Mouse (Mus musculus): Measurements from ENCODE around the gene Htatsf1. TPM values are rescaled to one million over a fixed set of nuclear protein-coding genes. Genes with fewer than 3 reads are reported as not detected.

The Htatsf1 gene
- 46.3 and 47.8 TPM in 2 replicates for polyA plus RNA-seq (2015; fragmentation: Nextera tagmentation; extraction: Ambion mirVana)

DNA sequence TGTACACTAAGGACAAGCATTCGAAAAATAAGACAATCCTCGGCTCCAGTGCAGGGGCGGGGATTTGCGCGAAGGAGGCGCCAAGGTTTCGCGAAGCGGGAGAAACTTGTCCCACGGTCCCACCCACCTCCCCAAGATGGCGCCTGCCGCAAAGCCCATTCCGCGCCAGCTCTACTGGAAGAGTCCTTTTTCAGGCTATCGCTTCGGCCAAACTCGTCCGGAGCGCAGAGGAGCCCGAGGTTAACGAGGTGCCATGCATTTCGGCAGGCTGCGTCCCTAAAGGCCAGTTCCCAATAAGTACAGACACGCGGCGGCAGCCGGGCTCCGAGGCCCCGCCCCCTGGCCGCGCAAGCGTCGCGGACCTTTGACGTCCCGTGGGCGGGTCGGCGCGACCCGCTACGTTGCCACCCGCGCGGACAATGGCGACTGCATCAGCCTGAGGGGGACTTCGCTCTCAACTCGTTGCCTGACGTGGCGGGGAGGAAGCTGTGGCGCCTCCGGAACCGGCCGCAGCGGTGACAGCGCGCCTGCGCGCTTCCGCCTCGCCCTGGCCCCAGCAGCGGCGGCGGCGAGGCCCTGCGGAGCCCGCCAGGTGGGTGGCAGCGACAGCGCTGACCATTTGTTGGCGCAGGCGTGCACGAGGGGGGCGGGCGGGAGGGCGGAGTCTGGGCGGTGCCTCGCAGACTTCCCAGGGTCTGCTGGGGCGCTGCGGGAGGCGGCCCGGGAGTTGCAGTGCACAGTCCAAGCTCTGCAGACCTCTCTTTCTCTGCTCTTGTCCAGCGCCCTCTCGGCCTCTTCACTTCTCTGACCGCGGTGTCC is at the start of gene Htatsf1:
Gene Htatsf1 (plus strand): TSS at position 410 of the 819 bp plus-strand sequence.
- Histone ChIP-seq H3K4me1 (ENCODE audit: insufficient read depth, low read depth, low read length) (no peaks in the 10 kb centered on the region), H3K4me3 (ENCODE audit: low read depth, low read length) (peak within 1 kb of the TSS; percentile 51), H3K36me3 (ENCODE audit: insufficient read depth, low read length) (no peaks in the 10 kb centered on the region), H3K27me3 (replicated peaks; ENCODE audit: insufficient read depth, low read length) (no peaks in the 10 kb centered on the region), H3K4me2 (replicated peaks; ENCODE audit: low read depth, low read length) (peak within 1 kb of the TSS; percentile 62), H3K9me3 (ENCODE audit: low read length) (no peaks in the 10 kb centered on the region), H3K9ac (replicated peaks; ENCODE audit: low read depth) (peak within 1 kb of the TSS; percentile 32; the same call in 1 of the 2 replicates), H3K27ac (ENCODE audit: low read length) (peak within 1 kb of the TSS; percentile 90)
- TF ChIP-seq CTCF (IDR thresholded peaks at IDR 0.05) = no peak
- no peak for TF ChIP-seq EP300 (IDR thresholded peaks at IDR 0.05)
- 13% methylated on average over 49 of the region's 85 CpGs for WGBS
- DNase-seq (ENCODE audit: low spot score) (peak; percentile 82), ATAC-seq (peak; percentile 95)

DNA sequence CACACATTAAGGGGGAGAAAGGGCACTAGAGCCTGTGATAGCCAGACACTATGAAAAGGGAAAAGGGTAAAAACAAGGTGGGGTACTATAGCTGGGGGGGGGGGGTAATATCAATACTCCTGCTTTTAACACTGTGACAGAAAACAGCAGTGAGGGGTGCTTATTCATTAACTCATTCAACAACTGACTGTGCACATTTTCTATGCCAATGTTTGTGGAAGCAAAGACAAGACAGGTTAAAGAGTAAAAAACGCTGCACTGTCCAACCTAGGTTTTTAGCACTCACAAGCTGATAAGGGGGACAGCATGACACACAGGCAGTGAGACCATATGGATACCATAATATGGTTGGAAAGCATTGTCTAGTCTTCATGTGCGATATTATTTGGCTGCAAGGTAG is 40.5 kb upstream of the Htatsf1 start:
- Histone ChIP-seq H3K27ac (ENCODE audit: low read length) (no peak overlapping the region), H3K4me2 (replicated peaks; ENCODE audit: low read depth, low read length) (no peak overlapping the region), H3K36me3 (ENCODE audit: insufficient read depth, low read length) (no peaks in the 10 kb centered on the region), H3K27me3 (replicated peaks; ENCODE audit: insufficient read depth, low read length) (no peaks in the 10 kb centered on the region), H3K9me3 (ENCODE audit: low read length) (no peaks in the 10 kb centered on the region), H3K4me3 (ENCODE audit: low read depth, low read length) (no peak overlapping the region), H3K9ac (replicated peaks; ENCODE audit: low read depth) (no peak overlapping the region), H3K4me1 (ENCODE audit: insufficient read depth, low read depth, low read length) (no peaks in the 10 kb centered on the region)
- WGBS = 69% methylated on average over 2 of the region's 2 CpGs
- ATAC-seq = no peak
- TF ChIP-seq CTCF (IDR thresholded peaks at IDR 0.05) = no peak
- DNase-seq (ENCODE audit: low spot score) = no peak

DNA sequence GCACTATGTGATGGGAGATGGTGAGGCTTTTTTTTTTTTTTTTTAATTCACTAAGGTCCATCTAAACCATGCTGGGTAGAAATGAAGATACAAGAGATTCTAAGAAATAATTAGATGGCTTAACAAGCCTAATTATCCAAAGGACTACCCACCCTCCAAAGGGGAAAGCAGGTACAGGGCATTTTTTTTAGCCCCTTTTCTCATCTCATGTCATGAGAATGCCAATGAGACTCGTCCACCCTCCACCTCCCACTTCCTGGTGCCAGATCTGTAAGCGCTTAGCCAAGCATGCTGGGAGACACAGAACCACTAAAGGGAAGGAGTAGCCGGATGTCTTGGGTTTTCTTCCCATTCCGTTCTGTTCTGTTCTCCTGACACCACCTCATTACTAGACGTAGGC is 10.6 kb upstream of the Htatsf1 start, which contains the start of gene Brs3:
Gene Brs3 (plus strand): TSS at position 301 of the 400 bp plus-strand sequence.
- H3K4me1 ChIP-seq (ENCODE audit: insufficient read depth, low read depth, low read length) = no peaks in the 10 kb centered on the region
- TF ChIP-seq CTCF (IDR thresholded peaks at IDR 0.05) (no peak), EP300 (IDR thresholded peaks at IDR 0.05) (no peak)
- ATAC-seq (no peak), DNase-seq (ENCODE audit: low spot score) (no peak)
- H3K27me3 ChIP-seq (replicated peaks; ENCODE audit: insufficient read depth, low read length) = no peaks in the 10 kb centered on the region
- H3K4me2 ChIP-seq (replicated peaks; ENCODE audit: low read depth, low read length) = no peak within 1 kb of the TSS
- no peak within 1 kb of the TSS for H3K27ac ChIP-seq (ENCODE audit: low read length)
- H3K9me3 ChIP-seq (ENCODE audit: low read length) = no peaks in the 10 kb centered on the region
- H3K4me3 ChIP-seq (ENCODE audit: low read depth, low read length) = no peak within 1 kb of the TSS
- no peaks in the 10 kb centered on the region for H3K36me3 ChIP-seq (ENCODE audit: insufficient read depth, low read length)
- no peak within 1 kb of the TSS for H3K9ac ChIP-seq (replicated peaks; ENCODE audit: low read depth)
- WGBS = 72% methylated on average over 5 of the region's 5 CpGs

DNA sequence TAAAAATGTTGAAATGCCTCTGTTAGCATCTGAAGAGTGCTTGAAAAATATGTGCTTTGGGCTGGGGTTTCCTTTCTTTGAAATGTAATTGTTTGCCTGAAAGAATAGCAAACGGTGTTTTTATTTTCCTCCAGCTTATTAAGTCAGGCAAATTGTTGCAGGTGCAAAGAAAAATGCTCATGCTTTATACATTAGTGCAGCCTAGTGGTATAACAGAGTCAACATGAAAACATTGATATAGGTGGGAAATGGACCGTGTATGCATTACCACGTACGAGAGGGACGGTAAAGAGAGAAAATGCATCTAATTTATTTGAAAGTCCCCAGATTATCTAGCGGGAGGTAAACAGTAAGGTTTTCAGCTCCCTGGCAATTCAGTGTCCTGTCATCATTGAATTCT is 9.5 kb upstream of the Htatsf1 start:
- Histone ChIP-seq H3K36me3 (ENCODE audit: insufficient read depth, low read length) (no peaks in the 10 kb centered on the region), H3K4me3 (ENCODE audit: low read depth, low read length) (no peak overlapping the region), H3K9me3 (ENCODE audit: low read length) (no peaks in the 10 kb centered on the region), H3K4me2 (replicated peaks; ENCODE audit: low read depth, low read length) (no peak overlapping the region), H3K27ac (ENCODE audit: low read length) (no peak overlapping the region), H3K27me3 (replicated peaks; ENCODE audit: insufficient read depth, low read length) (no peaks in the 10 kb centered on the region), H3K9ac (replicated peaks; ENCODE audit: low read depth) (no peak overlapping the region), H3K4me1 (ENCODE audit: insufficient read depth, low read depth, low read length) (no peaks in the 10 kb centered on the region)
- 75% methylated on average over 6 of the region's 6 CpGs for WGBS
- no peak for TF ChIP-seq CTCF (IDR thresholded peaks at IDR 0.05)
- TF ChIP-seq EP300 (IDR thresholded peaks at IDR 0.05) = no peak
- no peak for DNase-seq (ENCODE audit: low spot score)
- ATAC-seq = no peak

DNA sequence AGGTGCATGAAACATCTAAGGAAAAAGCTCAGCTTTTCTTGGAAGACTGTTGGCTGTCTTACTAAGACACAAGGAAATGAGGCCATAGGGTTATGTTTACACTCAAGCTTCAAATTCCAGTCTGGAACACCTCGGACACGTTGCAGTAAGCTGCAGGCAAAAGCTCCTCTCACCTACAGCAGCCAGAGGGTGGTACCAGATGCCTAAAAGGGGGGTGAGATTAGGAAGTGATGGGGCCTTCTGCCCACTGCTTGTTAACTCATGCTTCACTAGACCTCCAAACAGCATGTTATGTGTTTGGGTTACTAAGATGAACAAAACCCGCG is 572 bp upstream of the Htatsf1 start:
- TF ChIP-seq CTCF (IDR thresholded peaks at IDR 0.05) (no peak; the same call in 1 of the 2 replicates), EP300 (IDR thresholded peaks at IDR 0.05) (no peak)
- H3K4me1 ChIP-seq (ENCODE audit: insufficient read depth, low read depth, low read length) = no peaks in the 10 kb centered on the region
- no peak overlapping the region for H3K9ac ChIP-seq (replicated peaks; ENCODE audit: low read depth)
- H3K4me2 ChIP-seq (replicated peaks; ENCODE audit: low read depth, low read length) = peak overlapping the region; percentile 46
- DNase-seq (ENCODE audit: low spot score) (no peak), ATAC-seq (peak; percentile 28)
- H3K36me3 ChIP-seq (ENCODE audit: insufficient read depth, low read length) = no peaks in the 10 kb centered on the region
- H3K9me3 ChIP-seq (ENCODE audit: low read length) = no peaks in the 10 kb centered on the region
- 20% methylated on average over 4 of the region's 4 CpGs for WGBS
- H3K27ac ChIP-seq (ENCODE audit: low read length) = peak overlapping the region; percentile 90
- peak overlapping the region; percentile 51 for H3K4me3 ChIP-seq (ENCODE audit: low read depth, low read length)
- no peaks in the 10 kb centered on the region for H3K27me3 ChIP-seq (replicated peaks; ENCODE audit: insufficient read depth, low read length)

DNA sequence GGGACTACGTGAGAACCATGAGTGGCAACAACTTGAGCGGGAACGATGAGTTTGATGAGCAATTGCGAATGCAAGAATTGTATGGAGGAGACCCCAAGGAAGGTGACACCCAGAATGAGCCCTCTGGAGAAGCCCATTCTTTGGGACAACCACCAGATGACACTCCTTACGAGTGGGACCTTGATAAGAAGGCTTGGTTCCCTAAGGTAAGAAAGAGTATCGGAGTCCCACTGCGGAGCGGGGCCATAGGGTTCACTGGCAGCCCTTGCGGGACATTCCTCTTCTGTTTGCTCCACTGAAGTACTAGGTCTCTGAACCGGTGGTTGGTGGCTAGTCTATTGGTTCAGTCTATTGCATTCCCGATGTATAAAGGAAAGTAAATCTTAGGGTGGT is 606 bp downstream of the Htatsf1 start:
- peak overlapping the region; percentile 90 for H3K27ac ChIP-seq (ENCODE audit: low read length)
- H3K4me1 ChIP-seq (ENCODE audit: insufficient read depth, low read depth, low read length) = no peaks in the 10 kb centered on the region
- H3K4me3 ChIP-seq (ENCODE audit: low read depth, low read length) = peak overlapping the region; percentile 51
- H3K27me3 ChIP-seq (replicated peaks; ENCODE audit: insufficient read depth, low read length) = no peaks in the 10 kb centered on the region
- peak; percentile 6 for DNase-seq (ENCODE audit: low spot score)
- no peaks in the 10 kb centered on the region for H3K9me3 ChIP-seq (ENCODE audit: low read length)
- WGBS = 17% methylated on average over 11 of the region's 11 CpGs
- 0 out of 2 replicates have a peak overlapping the region, but pooled peaks have one; percentile 12 for H3K9ac ChIP-seq (replicated peaks; ENCODE audit: low read depth)
- H3K36me3 ChIP-seq (ENCODE audit: insufficient read depth, low read length) = no peaks in the 10 kb centered on the region
- ATAC-seq = peak; percentile 11; the same call in 1 of the 2 replicates
- H3K4me2 ChIP-seq (replicated peaks; ENCODE audit: low read depth, low read length) = peak overlapping the region; percentile 62
- TF ChIP-seq EP300 (IDR thresholded peaks at IDR 0.05) (no peak), CTCF (IDR thresholded peaks at IDR 0.05) (no peak)
